Mouse (Mus musculus) ES-E14 (cell line): ENCODE measurements around the gene Runx3.

Experiments
- CHD2 ChIP-seq: IDR thresholded peaks from 2 replicates; pipeline ENCODE4 v1.6.1; 2014; ENCODE audit warnings: mild to moderate bottlenecking, low read depth, low read length, inconsistent platforms
- ZC3H11A ChIP-seq: IDR thresholded peaks from 2 replicates; pipeline ENCODE4 v1.6.1; 2012; ENCODE audit warnings: low read depth, mild to moderate bottlenecking, inconsistent platforms, low read length, borderline replicate concordance
- ZNF384 ChIP-seq: IDR thresholded peaks from 2 replicates; pipeline ENCODE4 v1.6.1; 2012; ENCODE audit warnings: low read depth, low read length, inconsistent platforms

DNA sequence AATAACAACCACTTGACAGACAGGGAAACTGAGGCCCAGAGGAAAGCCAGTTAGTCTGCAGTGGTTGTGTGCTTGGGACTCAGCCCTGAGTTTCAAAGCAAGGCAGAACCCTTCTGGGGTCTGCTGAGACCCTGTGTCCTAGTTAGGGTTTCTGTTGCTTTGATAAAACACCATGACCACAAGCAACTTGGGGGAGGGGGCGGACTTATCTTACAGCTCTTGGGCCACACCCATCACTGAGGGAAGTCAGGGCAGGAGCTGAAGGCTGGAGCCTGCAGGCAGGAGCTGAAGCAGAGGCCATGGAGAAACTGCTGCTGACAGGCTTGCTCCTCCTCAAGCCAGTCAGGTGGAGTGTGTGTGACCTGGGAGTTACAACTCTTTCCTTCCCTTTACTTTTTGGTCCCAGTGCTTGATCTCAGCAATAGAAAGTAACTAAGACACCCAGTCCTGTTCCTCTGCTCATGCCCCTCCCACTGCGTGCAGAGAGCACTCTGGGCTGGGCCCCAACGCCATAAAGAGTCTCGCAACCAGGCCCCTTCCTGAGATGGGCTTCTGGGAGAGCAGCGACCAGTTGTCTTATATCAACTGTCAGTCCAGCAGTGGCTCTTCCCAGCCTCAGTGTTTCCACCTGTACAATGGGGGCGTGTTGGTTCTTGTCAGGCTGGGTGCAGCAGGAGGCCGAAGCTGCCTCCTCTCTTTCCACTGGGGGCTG, 47.5 kb downstream of the Runx3 start:
- TF ChIP-seq CHD2 = no peak
- TF ChIP-seq ZC3H11A = no peak
- no peak for TF ChIP-seq ZNF384
